Comparison of ENCODE assay signal across 15 mouse cellular contexts in genomic region chr11:55387576-55387975, GRCm38 (mm10). TPM values are rescaled to one million over a fixed set of nuclear protein-coding genes. Genes with fewer than 3 reads are reported as not detected.
DNase-seq lines count a peak whose midpoint lies in the region; ATAC-seq and TF ChIP-seq lines count a peak whose summit lies in the region.
"Had no signal": no experiment of that assay in that cellular context is flagged by ENCODE, and none has a peak within 500 bp of the region (broad histone marks: within the 10 kb centered on the region; RNA-seq: fewer than 3 reads in every experiment).

No protein-coding gene starts in this region.

- no peaks in the 10 kb centered on the region for H3K36me3 ChIP-seq in heart, embryonic 10.5 days
- no peaks in the 10 kb centered on the region for H3K36me3 ChIP-seq in heart, adult 2 months (ENCODE audit: control insufficient read depth, insufficient read depth, low read length)
- H3K36me3 ChIP-seq in neural tube, embryonic 11.5 days (ENCODE audit: control insufficient read depth, insufficient read depth, low read length) = no peaks in the 10 kb centered on the region

- H3K9me3 ChIP-seq in heart, embryonic 10.5 days = no peaks in the 10 kb centered on the region
- no peaks in the 10 kb centered on the region for H3K9me3 ChIP-seq in neural tube, embryonic 11.5 days (ENCODE audit: control insufficient read depth, low read length)

- no peak for TF ChIP-seq CTCF in heart, adult 2 months (IDR thresholded peaks at IDR 0.05)

- H3K4me3 ChIP-seq in heart, embryonic 10.5 days = 0 out of 2 replicates have a peak overlapping the region, but pooled peaks have one; percentile 1
- H3K4me3 ChIP-seq in heart, adult 2 months = no peak overlapping the region
- H3K4me3 ChIP-seq in neural tube, embryonic 11.5 days (ENCODE audit: low read depth, low read length) = no peak overlapping the region

- intact Hi-C loops in heart, adult 2 months (cut with DNase I) = loop anchor here (5.0 kb wide), 1 partner anchor 145 kb away; no protein-coding TSS in a partner anchor

- peaks cover 12% of the 10 kb centered on the region for H3K4me1 ChIP-seq in heart, embryonic 10.5 days
- peaks cover 4% of the 10 kb centered on the region for H3K4me1 ChIP-seq in heart, adult 2 months (ENCODE audit: control insufficient read depth, insufficient read depth, low read length)
- no peaks in the 10 kb centered on the region for H3K4me1 ChIP-seq in neural tube, embryonic 11.5 days (ENCODE audit: control insufficient read depth, insufficient read depth, low read length)

- H3K27ac ChIP-seq in heart, embryonic 10.5 days = no peak overlapping the region
- H3K27ac ChIP-seq in heart, adult 2 months = no peak overlapping the region
- H3K27ac ChIP-seq in neural tube, embryonic 11.5 days (ENCODE audit: low read depth, low read length) = no peak overlapping the region

- H3K79me2 ChIP-seq in heart, adult 2 months (replicated peaks; ENCODE audit: control insufficient read depth, insufficient read depth, low read length) = no peaks in the 10 kb centered on the region

- no peak overlapping the region for H3K9ac ChIP-seq in heart, adult 2 months (ENCODE audit: low read depth, low read length)
- no peak overlapping the region for H3K9ac ChIP-seq in neural tube, embryonic 11.5 days (ENCODE audit: low read length)

- ATAC-seq in neural tube, embryonic 11.5 days (ENCODE audit: insufficient read depth, low FRiP score, low TSS enrichment) = no peak

- no peak for DNase-seq in heart, embryonic 10.5 days (ENCODE audit: low spot score)
- no peak for DNase-seq in heart, adult 2 months
- no peak for DNase-seq in neural tube, embryonic 11.5 days (ENCODE audit: low spot score)
- DNase-seq in neural tube, embryonic 10.5 days (ENCODE audit: extremely low spot score, low spot score) = no peak
- DNase-seq in forelimb bud, embryonic 11.5 days (ENCODE audit: low read depth, low spot score) = peak; percentile 31
- peak; percentile 57 for DNase-seq in testis, postnatal 14 days (ENCODE audit: low spot score)
- no peak for DNase-seq in layer of hippocampus, adult 9-11 months
- DNase-seq in spleen, postnatal 4 days (ENCODE audit: low spot score in 2 of 2) = no peak
- DNase-seq: adrenal gland, postnatal 10 days; cerebellum, adult 11 months; heart, postnatal 14 days; kidney, adult 11 months; left cerebral cortex, postnatal 4 days; thymus, postnatal 14 days had no signal

- H3K4me2 ChIP-seq in neural tube, embryonic 11.5 days (ENCODE audit: low read depth) = 0 out of 2 replicates have a peak overlapping the region, but pooled peaks have one; percentile 7

- no peak for TF ChIP-seq POLR2A in heart, adult 2 months (IDR thresholded peaks at IDR 0.05; ENCODE audit: insufficient read depth, low read depth, low read length)

- no peaks in the 10 kb centered on the region for H3K27me3 ChIP-seq in heart, embryonic 10.5 days (ENCODE audit: insufficient read depth, poor library complexity, severe bottlenecking)
- H3K27me3 ChIP-seq in heart, adult 2 months (ENCODE audit: control insufficient read depth, insufficient read depth, low read length) = no peaks in the 10 kb centered on the region
- H3K27me3 ChIP-seq in neural tube, embryonic 11.5 days (ENCODE audit: control insufficient read depth, insufficient read depth, low read length) = no peaks in the 10 kb centered on the region

- no peak for TF ChIP-seq EP300 in heart, adult 2 months (IDR thresholded peaks at IDR 0.05; ENCODE audit: insufficient read depth, low read depth, low read length)

- 44% methylated on average over 8 of the region's 8 CpGs for WGBS in heart, embryonic 10.5 days
- 59% methylated on average over 8 of the region's 8 CpGs for WGBS in heart, adult 2 months
- 56% methylated on average over 8 of the region's 8 CpGs for WGBS in neural tube, embryonic 11.5 days

RNA-seq across cellular contexts. Expression of gene Sparc, which starts 35.4 kb away (rescaled TPM):
- 995 and 1,097 TPM in 2 replicates for polyA plus RNA-seq in heart, embryonic 10.5 days (2016; fragmentation: Nextera tagmentation; extraction: Ambion mirVana)
- 100 to 1,000 TPM; 320 to 420 TPM for total RNA-seq in heart, adult 2 months (2021)
- 666 and 876 TPM in 2 replicates for polyA plus RNA-seq in heart, adult 2 months (2012; rRNA removed)
- polyA plus RNA-seq in neural tube, embryonic 11.5 days (2014; fragmentation: Nextera tagmentation; extraction: Ambion mirVana) = 450 and 492 TPM in 2 replicates

RNA-seq across cellular contexts. Expression of gene Fat2, which starts 51.2 kb away (rescaled TPM):
- polyA plus RNA-seq in heart, embryonic 10.5 days (2016; fragmentation: Nextera tagmentation; extraction: Ambion mirVana) = 0.02 and 0.03 TPM in 2 replicates
- total RNA-seq in heart, adult 2 months (2021) = under 1 TPM; 0.03 to 0.09 TPM
- polyA plus RNA-seq in heart, adult 2 months (2012; rRNA removed) = 0.09 and 0.14 TPM in 2 replicates
- polyA plus RNA-seq in neural tube, embryonic 11.5 days (2014; fragmentation: Nextera tagmentation; extraction: Ambion mirVana) = 0.01 and 0.05 TPM in 2 replicates
- total RNA-seq: granulocyte monocyte progenitor cell, adult 5-6 weeks had no signal

Comparison
In these comparisons a context has a peak if more than half of its experiments do, and no peak if none do; other contexts are left out.
1. DNase-seq: peak in forelimb bud, embryonic 11.5 days (single experiment) and testis, postnatal 14 days (single experiment); none in heart, embryonic 10.5 days (single experiment), heart, adult 2 months (0 of 2), neural tube, embryonic 11.5 days (single experiment), neural tube, embryonic 10.5 days (single experiment), layer of hippocampus, adult 9-11 months (single experiment) and spleen, postnatal 4 days (0 of 2).